Mouse (Mus musculus) C3H10T1/2 (cell line): Measurements from ENCODE around the gene Noc3l. TPM values are rescaled to one million over a fixed set of nuclear protein-coding genes. Genes with fewer than 3 reads are reported as not detected.

Experiments used
- polyA plus RNA-seq, 2 experiments: library from polyadenylated mRNA; unstranded; fragments of >200 nt; fragmentation: generic; extraction: Trizol; gene quantifications; one replicate each; pipeline ENCODE4 v1.2.1; 2012; ENCODE audit warnings: missing spikeins in 2 of 2

Gene Noc3l
- 1 to 10 TPM in 1 of 2 experiments, under 1 TPM in 1; 0.46 to 2.2 TPM for polyA plus RNA-seq

DNA sequence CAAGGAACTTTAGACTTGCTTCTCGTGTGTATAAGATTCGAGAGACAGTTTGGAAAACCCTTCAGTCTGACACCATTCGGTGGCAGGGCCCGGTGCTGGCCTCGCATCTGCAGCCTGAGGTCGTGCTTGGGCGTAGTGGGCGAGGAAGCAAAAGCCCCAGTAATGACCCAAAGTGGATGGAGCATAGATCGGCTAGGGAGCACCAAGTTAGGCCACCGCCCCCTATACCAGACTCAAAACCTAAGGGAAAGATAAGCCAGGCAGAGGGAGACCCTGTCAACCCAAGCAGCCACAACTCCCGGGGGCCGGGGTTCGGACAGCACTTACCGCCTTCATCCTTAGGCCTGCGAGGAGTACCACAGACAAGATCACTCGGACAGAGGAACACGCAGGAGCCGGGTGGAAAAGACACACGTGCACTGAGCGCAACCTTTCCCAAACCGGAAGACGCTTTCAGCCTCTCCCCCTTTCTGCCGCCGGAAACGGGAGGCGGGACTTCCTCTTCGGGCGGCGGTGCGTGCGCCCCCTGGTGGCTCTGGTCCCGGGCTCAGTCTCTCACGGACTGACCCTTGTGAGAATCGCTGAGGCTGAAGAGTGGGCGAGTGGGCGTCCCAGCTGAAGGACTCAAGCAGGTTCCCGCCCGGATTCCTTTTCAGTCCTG, at the start of gene Noc3l:
TSS of gene Noc3l (minus strand) at position 472 of the 661 bp plus-strand sequence.

DNA sequence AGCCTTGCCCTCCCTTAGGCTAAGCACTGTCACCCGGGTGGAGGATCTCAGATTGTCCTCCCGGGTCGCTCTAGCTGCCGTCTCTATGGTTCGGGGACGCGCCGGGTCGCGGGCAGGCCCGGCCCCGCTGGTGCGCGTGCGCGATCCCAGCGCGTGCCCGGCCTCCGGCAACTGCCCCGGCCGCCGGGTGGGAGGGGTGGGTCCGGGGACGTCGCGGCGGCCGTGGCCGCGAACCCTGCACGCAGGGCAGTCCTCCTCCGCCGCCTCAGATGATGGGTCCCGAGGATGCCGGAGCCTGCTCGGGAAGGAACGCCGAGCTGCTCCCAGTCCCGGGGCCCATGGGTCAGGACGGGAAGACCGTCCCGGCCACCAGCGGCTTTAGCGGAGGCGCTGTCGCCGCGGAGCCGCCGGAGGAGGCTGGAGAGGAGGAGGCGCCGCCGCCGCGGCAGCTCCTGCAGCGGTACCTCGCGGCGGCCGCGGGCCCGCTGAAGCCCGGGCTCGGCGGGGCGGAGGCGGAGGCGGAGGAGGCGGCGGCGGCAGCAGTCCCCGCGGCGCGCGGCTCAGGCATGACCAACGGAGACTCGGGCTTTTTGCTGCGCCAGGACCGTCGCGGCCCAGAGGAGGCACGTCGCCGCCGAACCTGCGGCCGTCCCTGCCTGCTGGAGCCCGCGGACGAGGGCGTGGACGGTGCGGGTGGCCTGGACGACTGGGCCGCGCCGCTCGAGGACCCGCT, 17.6 kb upstream of the Noc3l start, which contains the start of gene Tbc1d12:
TSS of gene Tbc1d12 (plus strand) at position 142 of the 733 bp plus-strand sequence.

Other genes starting within 250 kb of the Noc3l start
- 1 to 10 TPM in 1 of 2 experiments, under 1 TPM in 1; 0.22 to 1.7 TPM for gene Tbc1d12, start 17.3 kb upstream of the Noc3l start, polyA plus RNA-seq
- gene Hells, start 111.7 kb upstream of the Noc3l start, polyA plus RNA-seq = 1 to 10 TPM; 1.2 to 3.9 TPM
- under 1 TPM in 1 of 2 experiments, not detected in 1; 0.04 TPM for gene Cyp2c55, start 187.8 kb upstream of the Noc3l start, polyA plus RNA-seq
- not detected for gene Cyp2c65, start 241.8 kb upstream of the Noc3l start, polyA plus RNA-seq